Mouse (Mus musculus) liver, embryonic 16.5 days (tissue): ENCODE results near the gene Hinfp. TPM values are rescaled to one million over a fixed set of nuclear protein-coding genes. Genes with fewer than 3 reads are reported as not detected.
"Not testable (repeated sequence)": the region's sequence is repeated elsewhere in the genome, so short reads cannot be mapped to it uniquely, and the experiment has no call there.

Source experiments
- ATAC-seq: fragments of 200-750 bp; cut with Nextera tagmentation; 2 replicates; pipeline ENCODE4 v1.8.0; 2017; ENCODE audit warnings: low read depth, mild to moderate bottlenecking, moderate number of reproducible peaks, moderate library complexity
- H3K27ac ChIP-seq: fragments of 300-500 bp; sonication (generic); 2 replicates; pipeline ENCODE4 v1.5.1; 2014; ENCODE audit warnings: mild to moderate bottlenecking, low read length
- H3K27me3 ChIP-seq: fragments of 300-500 bp; sonication (generic); 2 replicates; pipeline ENCODE4 v1.6.1; 2014; ENCODE audit warnings: low read depth, low read length, mixed read lengths; ENCODE audit not compliant: control insufficient read depth, insufficient read depth
- H3K36me3 ChIP-seq: fragments of 300-500 bp; sonication (generic); 2 replicates; pipeline ENCODE4 v1.6.1; 2014; ENCODE audit warnings: mild to moderate bottlenecking; ENCODE audit not compliant: control insufficient read depth, insufficient read depth
- H3K4me1 ChIP-seq: fragments of 300-500 bp; sonication (generic); 2 replicates; pipeline ENCODE4 v1.6.1; 2014; ENCODE audit warnings: low read depth, low read length, mixed read lengths; ENCODE audit not compliant: control insufficient read depth
- H3K4me2 ChIP-seq: fragments of 300-500 bp; sonication (generic); 2 replicates; pipeline ENCODE4 v1.6.1; 2014; ENCODE audit warnings: low read depth, low read length, mixed read lengths
- H3K4me3 ChIP-seq: fragments of 300-500 bp; sonication (generic); 2 replicates; pipeline ENCODE4 v1.5.1; 2014; ENCODE audit warnings: low read depth, mild to moderate bottlenecking, low read length
- H3K9ac ChIP-seq: fragments of 300-500 bp; sonication (generic); 2 replicates; pipeline ENCODE4 v1.6.1; 2014; ENCODE audit warnings: low read depth, low read length
- H3K9me3 ChIP-seq: fragments of 300-500 bp; sonication (generic); replicated peaks from 2 replicates; pipeline ENCODE4 v1.6.1; 2016; ENCODE audit warnings: low read length; ENCODE audit not compliant: control insufficient read depth
- WGBS: fragments of 180-500 bp; shearing (Covaris S2); extraction: QIAGEN DNeasy Blood & Tissue Kit; methylation state at CpG from one replicate; pipeline ENCODE4 v1.1.7; 2014; ENCODE audit not compliant: insufficient replicate concordance; 5-methylcytosine and 5-hydroxymethylcytosine counted together
- polyA plus RNA-seq: library from polyadenylated mRNA; unstranded; fragments of >200 nt; fragmentation: Nextera tagmentation; extraction: Ambion mirVana; gene quantifications from 2 replicates; pipeline ENCODE4 v1.2.1, GENCODE M21; 2015

The Hinfp gene
- polyA plus RNA-seq, 1 experiment from 2014 or later = 12.6 TPM

DNA sequence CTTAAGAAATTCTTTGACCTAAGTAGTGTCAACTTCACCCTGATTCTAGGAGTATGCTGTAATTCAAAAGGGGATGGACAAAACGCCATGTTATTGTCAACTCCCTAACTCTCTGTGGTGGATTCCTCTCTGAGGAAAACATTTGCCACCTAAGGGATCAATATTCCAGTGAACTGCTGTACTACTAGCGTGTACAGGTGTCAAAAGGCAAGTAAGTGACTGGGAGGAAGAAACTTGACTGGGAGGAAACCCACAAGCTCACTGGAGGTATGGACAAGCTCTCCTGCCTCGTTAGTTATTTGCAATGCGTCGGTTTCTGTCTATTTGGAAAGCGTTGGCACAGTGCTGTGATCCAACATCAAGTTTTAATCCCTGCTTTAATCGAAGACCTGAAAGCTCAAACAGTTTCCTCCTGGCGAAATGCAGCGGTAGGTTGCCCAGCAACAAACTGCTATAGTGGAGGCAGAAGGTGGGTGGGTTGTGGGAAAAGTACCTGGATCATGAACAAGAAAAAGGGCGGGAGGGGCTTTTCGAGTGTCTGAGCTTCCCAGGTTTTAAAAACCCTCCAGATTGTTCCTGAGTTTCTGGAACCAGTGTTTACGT lies 20.4 kb upstream of the Hinfp start, which contains the start of gene Dpagt1:
Dpagt1 (plus strand) TSS at position 252 of the 603 bp plus-strand sequence.
- H3K4me2 ChIP-seq = peak within 1 kb of the TSS; percentile 84
- ATAC-seq = no peak

GRCm38 (mm10) chr9:44325032-44325767 lies 19.7 kb upstream of the Hinfp start:
- not testable (repeated sequence) for H3K4me3 ChIP-seq, H3K9me3 ChIP-seq, H3K36me3 ChIP-seq, H3K27ac ChIP-seq, ATAC-seq, H3K27me3 ChIP-seq, H3K9ac ChIP-seq
- Histone ChIP-seq H3K4me2 (peak overlapping the region; percentile 84; the same call in 1 of the 2 replicates), H3K4me1 (peaks cover 27% of the 10 kb centered on the region)
- 62% methylated on average over 7 of the region's 8 CpGs for WGBS

More for the DNA sequence above, 20.4 kb upstream of the Hinfp start, which contains the start of gene Dpagt1:
- Histone ChIP-seq H3K9ac (peak within 1 kb of the TSS; percentile 86), H3K4me3 (peak within 1 kb of the TSS; percentile 72), H3K27me3 (no peaks in the 10 kb centered on the region), H3K4me1 (peaks cover 21% of the 10 kb centered on the region), H3K9me3 (no peaks in the 10 kb centered on the region), H3K27ac (peak within 1 kb of the TSS; percentile 73), H3K36me3 (peaks cover 9% of the 10 kb centered on the region; the same call in 1 of the 2 replicates)
- WGBS = 2% methylated on average over 12 of the region's 12 CpGs

DNA sequence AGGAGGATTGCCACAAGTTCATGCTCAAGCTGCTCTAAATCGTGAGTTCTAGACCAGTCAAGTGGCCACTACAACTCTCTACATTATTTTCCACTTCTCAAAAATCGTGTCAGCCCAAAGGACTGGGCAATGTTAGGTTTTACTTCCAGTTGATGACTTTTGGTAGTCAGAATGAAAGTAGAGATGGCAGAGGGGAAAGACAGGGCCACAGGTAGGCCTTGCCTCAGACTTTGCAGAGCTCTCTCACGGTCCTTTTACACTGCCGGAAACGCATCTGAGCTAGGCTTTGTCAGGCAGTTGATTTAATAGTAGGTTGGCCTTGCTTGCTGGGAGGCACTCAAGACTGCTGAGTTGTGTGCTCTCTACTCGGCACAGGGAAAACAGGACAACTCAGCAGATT lies 18.7 kb upstream of the Hinfp start:
- Histone ChIP-seq H3K4me1 (peaks cover 29% of the 10 kb centered on the region), H3K36me3 (peaks cover 3% of the 10 kb centered on the region; the same call in 1 of the 2 replicates), H3K27ac (no peak overlapping the region), H3K4me3 (no peak overlapping the region), H3K9me3 (no peaks in the 10 kb centered on the region), H3K4me2 (no peak overlapping the region), H3K27me3 (no peaks in the 10 kb centered on the region), H3K9ac (no peak overlapping the region)
- 80% methylated on average over 6 of the region's 6 CpGs for WGBS
- ATAC-seq = no peak

GRCm38 (mm10) chr9:44323656-44324055 lies 18.2 kb upstream of the Hinfp start:
- H3K27ac ChIP-seq, H3K27me3 ChIP-seq: not testable (repeated sequence)

GRCm38 (mm10) chr9:44320799-44321133 lies 15.3 kb upstream of the Hinfp start:
- no peaks in the 10 kb centered on the region for H3K27me3 ChIP-seq
- peak overlapping the region; percentile 91 for H3K4me2 ChIP-seq
- peak overlapping the region; percentile 68 for H3K9ac ChIP-seq
- WGBS = 29% methylated on average over 6 of the region's 6 CpGs
- peaks cover 33% of the 10 kb centered on the region for H3K4me1 ChIP-seq
- no peaks in the 10 kb centered on the region for H3K9me3 ChIP-seq
- peak overlapping the region; percentile 82 for H3K27ac ChIP-seq
- H3K36me3 ChIP-seq = peaks cover 11% of the 10 kb centered on the region
- ATAC-seq = no peak
- peak overlapping the region; percentile 97 for H3K4me3 ChIP-seq

More at GRCm38 (mm10) chr9:44323656-44324055, 18.2 kb upstream of the Hinfp start:
- peaks cover 34% of the 10 kb centered on the region for H3K4me1 ChIP-seq
- H3K4me2 ChIP-seq, H3K9me3 ChIP-seq, H3K4me3 ChIP-seq, ATAC-seq, H3K36me3 ChIP-seq, H3K9ac ChIP-seq: not testable (repeated sequence)
- WGBS = 87% methylated on average over 4 of the region's 4 CpGs

GRCm38 (mm10) chr9:44319887-44320798 lies 14.7 kb upstream of the Hinfp start, which contains the start of gene C2cd2l:
TSS of gene C2cd2l (minus strand) at chr9:44320285.
- peak; percentile 97 for ATAC-seq
- Histone ChIP-seq H3K27me3 (no peaks in the 10 kb centered on the region), H3K36me3 (peaks cover 17% of the 10 kb centered on the region), H3K4me3 (peak within 1 kb of the TSS; percentile 97), H3K4me2 (peak within 1 kb of the TSS; percentile 91), H3K27ac (peak within 1 kb of the TSS; percentile 87), H3K4me1 (peaks cover 32% of the 10 kb centered on the region), H3K9me3 (no peaks in the 10 kb centered on the region), H3K9ac (peak within 1 kb of the TSS; percentile 98)
- under 1% methylated on average over 67 of the region's 67 CpGs for WGBS

DNA sequence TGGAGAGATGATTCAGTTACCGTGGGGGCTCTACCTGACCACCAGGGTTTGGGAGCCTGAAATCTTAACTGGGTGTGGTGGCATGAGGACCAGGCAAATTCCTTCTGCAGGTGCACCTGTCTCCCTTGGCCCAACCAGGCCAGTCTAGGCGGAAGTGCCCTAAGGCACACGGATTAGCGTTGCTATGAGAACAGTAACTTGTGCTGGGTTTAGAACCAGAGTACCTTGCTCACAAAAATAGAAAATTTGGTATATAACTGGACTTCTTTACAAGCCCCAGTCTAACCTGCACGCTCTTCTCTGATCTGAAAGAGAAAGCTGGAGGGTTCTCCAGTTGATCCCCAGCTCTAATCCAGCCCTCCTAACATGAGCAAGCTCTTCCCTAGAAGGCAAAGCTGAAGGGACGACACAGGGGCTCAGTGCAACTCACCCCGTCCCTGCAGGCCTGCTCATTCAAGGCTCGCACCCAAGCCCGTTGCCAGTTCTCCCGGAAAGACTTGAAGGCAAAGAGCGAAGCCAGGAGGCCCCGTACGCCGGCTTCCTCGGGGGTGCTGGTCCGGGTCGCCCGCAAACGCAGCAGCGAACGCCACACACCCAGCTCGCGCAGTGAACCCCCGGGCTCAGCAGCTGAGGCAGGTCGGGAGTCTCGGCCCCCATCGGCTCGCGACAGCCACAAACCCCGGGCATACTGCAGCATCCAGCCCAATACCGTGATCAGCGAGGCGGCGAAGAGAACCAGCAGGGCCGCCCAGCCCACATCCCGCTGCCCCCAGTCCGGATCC lies 13.8 kb upstream of the Hinfp start:
- Histone ChIP-seq H3K27me3 (no peaks in the 10 kb centered on the region), H3K9ac (peak overlapping the region; percentile 98), H3K27ac (peak overlapping the region; percentile 87), H3K4me3 (peak overlapping the region; percentile 97), H3K4me2 (peak overlapping the region; percentile 85), H3K36me3 (peaks cover 25% of the 10 kb centered on the region), H3K9me3 (no peaks in the 10 kb centered on the region), H3K4me1 (peaks cover 30% of the 10 kb centered on the region)
- WGBS = 3% methylated on average over 37 of the region's 37 CpGs
- peak; percentile 4 for ATAC-seq

- peak overlapping the region; percentile 87 for H3K27ac ChIP-seq
- no peak for ATAC-seq
- 28% methylated on average over 3 of the region's 3 CpGs for WGBS
- no peaks in the 10 kb centered on the region for H3K9me3 ChIP-seq
- H3K4me1 ChIP-seq = peaks cover 30% of the 10 kb centered on the region
- H3K36me3 ChIP-seq = peaks cover 31% of the 10 kb centered on the region
- H3K4me2 ChIP-seq = peak overlapping the region; percentile 85
- peak overlapping the region; percentile 98 for H3K9ac ChIP-seq
- H3K4me3 ChIP-seq = peak overlapping the region; percentile 97
- H3K27me3 ChIP-seq = no peaks in the 10 kb centered on the region
Measured at GRCm38 (mm10) chr9:44318826-44319095, 13.3 kb upstream of the Hinfp start.
